Mouse (Mus musculus): ENCODE data around the gene Trim31.

- no peak for TF ChIP-seq POLR2A (IDR thresholded peaks at IDR 0.05; ENCODE audit: low read depth, low read length)
- TF ChIP-seq CTCF (IDR thresholded peaks at IDR 0.05; ENCODE audit: borderline replicate concordance, insufficient read depth, low read length): no peak
Observed at GRCm38 (mm10) chr17:36948286-36948685, 50.4 kb downstream of the Trim31 start.

Measured in embryonic fibroblast, embryonic 13.5 days (primary cell).